Mouse (Mus musculus): Measurements from ENCODE around the gene Iah1. TPM values are rescaled to one million over a fixed set of nuclear protein-coding genes. Genes with fewer than 3 reads are reported as not detected.
A peak's percentile ranks its signal among the peaks of the same experiment; 100 is the strongest.

Iah1 gene
- 10 to 100 TPM; 12.8 to 13.4 TPM for total RNA-seq (2021)
- long read RNA-seq, experiment 1, transcript Iah1-201 (6 exons, 1,141 nt): major isoform, 5 of 11 reads
- long read RNA-seq, experiment 1, partial matches to known transcripts: 0 of 11 reads
- long read RNA-seq, experiment 1, other reads (novel, unspliced or antisense): 5 of 11 reads
- long read RNA-seq, experiment 2, partial matches to known transcripts: 2 of 5 reads
- long read RNA-seq, experiment 2, other reads (novel, unspliced or antisense): 2 of 5 reads

- intact Hi-C loops (cut with DNase I): loop anchor here (1.0 to 10.0 kb wide), 3 partner anchors 30 to 391 kb away; partner anchors contain the start of genes Adam17 and Itgb1bp1
- DNase-seq (ENCODE audit: extremely low spot score in 1 of 2, low spot score in 2 of 2): peak; percentile 80
- Histone ChIP-seq H3K27ac (peak within 1 kb of the TSS; percentile 82), H3K4me3 (peak within 1 kb of the TSS; percentile 70)
- no peak for TF ChIP-seq CTCF (IDR thresholded peaks at IDR 0.05)
Observed at GRCm38 (mm10) chr12:21315923-21316868, at the start of gene Iah1. Gene Iah1 (plus strand): TSS chr12:21316389.

GRCm38 (mm10) chr12:21266784-21267098, 49.4 kb upstream of the Iah1 start:
- intact Hi-C loops (cut with DNase I): no loop called here

GRCm38 (mm10) chr12:21268083-21268616, 48.0 kb upstream of the Iah1 start:
- no peak overlapping the region for H3K4me3 ChIP-seq
- intact Hi-C loops (cut with DNase I): no loop called here
- DNase-seq (ENCODE audit: extremely low spot score in 1 of 2, low spot score in 2 of 2): no peak
- TF ChIP-seq CTCF (IDR thresholded peaks at IDR 0.05): no peak
- no peak overlapping the region for H3K27ac ChIP-seq

More at GRCm38 (mm10) chr12:21266784-21267098, 49.4 kb upstream of the Iah1 start:
- no peak overlapping the region for H3K27ac ChIP-seq
- no peak overlapping the region for H3K4me3 ChIP-seq
- DNase-seq (ENCODE audit: extremely low spot score in 1 of 2, low spot score in 2 of 2): no peak
- TF ChIP-seq CTCF (IDR thresholded peaks at IDR 0.05): no peak

GRCm38 (mm10) chr12:21274446-21274845, 41.7 kb upstream of the Iah1 start:
- DNase-seq (ENCODE audit: extremely low spot score in 1 of 2, low spot score in 2 of 2): no peak
- intact Hi-C loops (cut with DNase I): no loop called here
- Histone ChIP-seq H3K27ac (no peak overlapping the region), H3K4me3 (no peak overlapping the region)
- TF ChIP-seq CTCF (IDR thresholded peaks at IDR 0.05): no peak

GRCm38 (mm10) chr12:21277352-21277864, 38.8 kb upstream of the Iah1 start:
- no peak for DNase-seq (ENCODE audit: extremely low spot score in 1 of 2, low spot score in 2 of 2)
- intact Hi-C loops (cut with DNase I): no loop called here
- no peak overlapping the region for H3K4me3 ChIP-seq
- TF ChIP-seq CTCF (IDR thresholded peaks at IDR 0.05): no peak
- H3K27ac ChIP-seq: no peak overlapping the region

GRCm38 (mm10) chr12:21284761-21285441, 31.3 kb upstream of the Iah1 start, which contains the start of gene Cpsf3:
Gene Cpsf3 (plus strand): TSS chr12:21285391.
- intact Hi-C loops (cut with DNase I): loop anchor here (5.0 to 10.0 kb wide), 2 partner anchors 87 to 360 kb away; partner anchors contain the start of gene Adam17
- DNase-seq (ENCODE audit: extremely low spot score in 1 of 2, low spot score in 2 of 2): no peak
- Histone ChIP-seq H3K27ac (peak within 1 kb of the TSS; percentile 94), H3K4me3 (peak within 1 kb of the TSS; percentile 92)
- no peak; the same call in 1 of the 2 replicates for TF ChIP-seq CTCF (IDR thresholded peaks at IDR 0.05)

GRCm38 (mm10) chr12:21285508-21286242, 30.5 kb upstream of the Iah1 start:
- Histone ChIP-seq H3K27ac (peak overlapping the region; percentile 94), H3K4me3 (peak overlapping the region; percentile 92)
- DNase-seq (ENCODE audit: extremely low spot score in 1 of 2, low spot score in 2 of 2): no peak
- no peak for TF ChIP-seq CTCF (IDR thresholded peaks at IDR 0.05)
- intact Hi-C loops (cut with DNase I): loop anchor here (1.0 to 10.0 kb wide), 3 partner anchors 31 to 361 kb away; partner anchors contain the start of genes Adam17 and Iah1

- peak within 1 kb of the TSS; percentile 94 for H3K27ac ChIP-seq
- DNase-seq (ENCODE audit: extremely low spot score in 1 of 2, low spot score in 2 of 2): peak; percentile 98
- TF ChIP-seq CTCF (IDR thresholded peaks at IDR 0.05): no peak
- intact Hi-C loops (cut with DNase I): loop anchor here (1.0 to 10.0 kb wide), 3 partner anchors 30 to 361 kb away; partner anchors contain the start of genes Adam17 and Iah1
- peak within 1 kb of the TSS; percentile 92 for H3K4me3 ChIP-seq
Observed at GRCm38 (mm10) chr12:21286243-21286622, 30.0 kb upstream of the Iah1 start, which contains the start of gene Itgb1bp1. Gene Itgb1bp1 (minus strand): TSS chr12:21286284.

GRCm38 (mm10) chr12:21286712-21287650, 29.2 kb upstream of the Iah1 start:
- DNase-seq (ENCODE audit: extremely low spot score in 1 of 2, low spot score in 2 of 2): no peak
- no peak for TF ChIP-seq CTCF (IDR thresholded peaks at IDR 0.05)
- H3K27ac ChIP-seq: peak overlapping the region; percentile 94
- H3K4me3 ChIP-seq: peak overlapping the region; percentile 92
- intact Hi-C loops (cut with DNase I): loop anchor here (1.0 to 10.0 kb wide), 3 partner anchors 29 to 362 kb away; partner anchors contain the start of genes Adam17 and Iah1
